Mouse (Mus musculus) midbrain, embryonic 11.5 days (tissue): Measurements from ENCODE around the gene Dad1. TPM values are rescaled to one million over a fixed set of nuclear protein-coding genes. Genes with fewer than 3 reads are reported as not detected.

Experiments used
- ATAC-seq: fragments of 200-750 bp; cut with Nextera tagmentation; 2 replicates; pipeline ENCODE4 v1.8.0; 2017; ENCODE audit warnings: moderate TSS enrichment, moderate library complexity; ENCODE audit not compliant: low FRiP score
- DNase-seq: peaks from one replicate; pipeline ENCODE4 v3.0.0; 2015; ENCODE audit warnings: low spot score; ENCODE audit errors: missing footprints
- H3K27ac ChIP-seq: fragments of 300-500 bp; sonication (generic); 2 replicates; pipeline ENCODE4 v1.5.1; 2014; ENCODE audit warnings: low read depth, low read length
- H3K27me3 ChIP-seq: fragments of 300-500 bp; sonication (generic); 2 replicates; pipeline ENCODE4 v1.6.1; 2014; ENCODE audit warnings: mild to moderate bottlenecking, low read length, moderate library complexity, mixed read lengths; ENCODE audit not compliant: control insufficient read depth, insufficient read depth
- H3K36me3 ChIP-seq: fragments of 300-500 bp; sonication (generic); 2 replicates; pipeline ENCODE4 v1.6.1; 2014; ENCODE audit warnings: mild to moderate bottlenecking, low read length, moderate library complexity, mixed read lengths; ENCODE audit not compliant: control insufficient read depth, insufficient read depth
- H3K4me1 ChIP-seq: fragments of 300-500 bp; sonication (generic); 2 replicates; pipeline ENCODE4 v1.6.1; 2014; ENCODE audit warnings: low read length; ENCODE audit not compliant: control insufficient read depth, insufficient read depth
- H3K4me2 ChIP-seq: fragments of 300-500 bp; sonication (generic); 2 replicates; pipeline ENCODE4 v1.6.1; 2014; ENCODE audit warnings: mild to moderate bottlenecking, moderate library complexity
- H3K4me3 ChIP-seq: fragments of 300-500 bp; sonication (generic); 2 replicates; pipeline ENCODE4 v1.5.1; 2014; ENCODE audit warnings: low read depth, low read length
- H3K9ac ChIP-seq: fragments of 300-500 bp; sonication (generic); 2 replicates; pipeline ENCODE4 v1.6.1; 2014; ENCODE audit warnings: low read length
- H3K9me3 ChIP-seq: fragments of 300-500 bp; sonication (generic); 2 replicates; pipeline ENCODE4 v1.6.1; 2016; ENCODE audit warnings: low read length; ENCODE audit not compliant: control insufficient read depth
- WGBS: fragments of 180-500 bp; shearing (Covaris S2); extraction: QIAGEN DNeasy Blood & Tissue Kit; methylation state at CpG from one replicate; pipeline ENCODE4 v1.1.7; 2014; 5-methylcytosine and 5-hydroxymethylcytosine counted together
- polyA plus RNA-seq: library from polyadenylated mRNA; unstranded; fragments of >200 nt; fragmentation: Nextera tagmentation; extraction: Ambion mirVana; gene quantifications from 2 replicates; pipeline ENCODE4 v1.2.1, GENCODE M21; 2014

Gene Dad1
- polyA plus RNA-seq, 1 experiment from 2014 or later = 237 TPM

DNA sequence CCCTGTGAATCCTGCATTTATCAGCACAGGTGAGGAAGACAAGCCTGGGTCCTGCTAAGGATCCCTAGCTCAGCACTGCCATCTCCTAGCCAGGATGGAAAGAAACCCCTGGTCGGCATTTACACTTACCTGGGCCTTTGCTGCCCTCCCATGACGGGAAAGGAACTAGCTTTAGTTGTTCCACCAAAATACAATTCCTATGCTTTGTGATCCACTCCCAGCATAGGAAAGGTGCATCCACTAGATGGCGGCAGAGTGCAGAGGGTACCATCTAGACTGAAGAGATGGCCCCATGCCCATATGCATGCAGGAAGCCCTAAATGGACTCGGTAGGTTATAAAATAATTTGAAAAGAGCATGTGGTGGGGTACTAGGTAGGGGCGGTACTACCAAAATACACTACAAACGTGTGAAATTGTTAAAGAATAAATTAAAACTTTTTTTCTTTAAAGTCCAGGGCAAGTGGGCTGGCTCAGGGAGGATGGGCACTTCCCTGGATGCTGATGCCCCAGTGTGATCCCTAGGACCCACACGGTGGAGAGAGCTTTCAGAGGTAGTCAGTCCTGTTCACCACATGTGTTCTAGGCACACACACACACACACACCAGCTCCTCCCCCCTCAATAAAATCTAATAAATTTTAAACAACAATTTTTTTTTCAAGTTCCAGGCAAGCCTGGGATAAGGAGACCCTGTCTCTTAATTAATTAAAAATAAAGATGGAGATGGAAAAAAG lies 14.7 kb downstream of the Dad1 start:
- Histone ChIP-seq H3K4me1 (peaks cover 4% of the 10 kb centered on the region), H3K9ac (no peak overlapping the region), H3K4me2 (no peak overlapping the region), H3K36me3 (peaks cover 16% of the 10 kb centered on the region), H3K27me3 (no peaks in the 10 kb centered on the region), H3K4me3 (no peak overlapping the region), H3K9me3 (no peaks in the 10 kb centered on the region), H3K27ac (no peak overlapping the region)
- ATAC-seq (peak; percentile 71), DNase-seq (peak; percentile 96)
- WGBS = 22% methylated on average over 7 of the region's 7 CpGs

DNA sequence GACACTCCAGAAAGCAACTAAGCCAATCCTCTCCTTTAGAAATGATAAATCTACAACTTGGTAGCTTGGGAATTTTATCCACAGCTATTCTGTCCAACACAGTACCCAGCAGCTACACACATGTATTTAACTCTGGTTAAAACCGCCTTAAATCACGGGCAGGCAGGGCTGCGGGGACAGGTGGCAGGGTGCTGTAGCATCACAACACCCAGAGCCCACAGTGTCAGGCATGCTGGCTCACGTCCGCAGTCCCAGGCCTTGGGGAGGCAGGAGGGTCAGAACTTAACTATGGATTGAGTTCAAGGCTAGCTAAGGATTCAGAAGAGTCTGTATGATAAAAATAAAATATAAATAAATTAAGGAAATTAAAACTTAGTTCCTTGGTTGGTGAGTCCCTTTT lies 17.0 kb downstream of the Dad1 start:
- ATAC-seq (no peak), DNase-seq (peak; percentile 47)
- Histone ChIP-seq H3K4me3 (no peak overlapping the region), H3K4me1 (peaks cover 2% of the 10 kb centered on the region; the same call in 1 of the 2 replicates), H3K27me3 (no peaks in the 10 kb centered on the region), H3K4me2 (no peak overlapping the region), H3K9ac (no peak overlapping the region), H3K9me3 (no peaks in the 10 kb centered on the region), H3K36me3 (peaks cover 9% of the 10 kb centered on the region), H3K27ac (no peak overlapping the region)
- 90% methylated on average over 5 of the region's 5 CpGs for WGBS

DNA sequence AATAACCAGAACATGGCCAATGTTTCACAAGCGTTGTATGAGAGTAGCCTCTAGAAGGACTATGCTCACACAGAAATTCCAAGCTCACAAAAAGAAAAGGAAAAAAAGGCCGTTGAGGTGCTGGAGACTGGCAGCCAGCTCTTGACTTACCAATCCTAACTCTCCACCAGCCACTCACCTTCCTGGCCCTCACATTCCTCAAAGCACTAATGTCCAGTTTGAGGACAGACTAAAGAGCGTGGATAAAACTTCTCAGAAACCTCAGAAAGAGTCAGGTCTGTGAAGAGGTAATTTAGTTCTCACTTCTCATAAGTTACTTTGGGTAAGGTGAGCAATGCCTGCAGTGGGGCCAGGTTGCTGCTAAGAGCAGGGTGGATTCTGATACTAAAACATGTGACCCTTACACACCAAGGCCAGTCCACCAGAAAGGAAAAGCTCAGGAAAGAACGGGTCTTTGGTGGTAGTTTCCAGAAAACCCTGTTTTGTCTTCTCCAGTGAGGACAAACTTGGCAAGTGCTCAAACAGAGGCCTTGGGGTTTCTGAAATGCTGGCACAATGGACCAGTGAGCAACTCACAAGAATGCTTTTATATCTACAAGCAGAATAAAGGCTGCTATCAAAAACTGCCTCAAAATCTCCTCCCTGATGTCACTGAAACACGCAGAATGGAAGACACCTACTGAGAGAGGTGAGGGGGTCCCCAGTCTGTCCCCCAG lies 17.9 kb downstream of the Dad1 start:
- no peak for DNase-seq
- H3K36me3 ChIP-seq = peaks cover under 1% of the 10 kb centered on the region; the same call in 1 of the 2 replicates
- no peak overlapping the region for H3K9ac ChIP-seq
- 90% methylated on average over 5 of the region's 5 CpGs for WGBS
- H3K27me3 ChIP-seq = no peaks in the 10 kb centered on the region
- H3K4me1 ChIP-seq = peaks cover 2% of the 10 kb centered on the region; the same call in 1 of the 2 replicates
- no peak overlapping the region for H3K27ac ChIP-seq
- H3K4me3 ChIP-seq = no peak overlapping the region
- H3K9me3 ChIP-seq = no peaks in the 10 kb centered on the region
- ATAC-seq = no peak
- no peak overlapping the region for H3K4me2 ChIP-seq

DNA sequence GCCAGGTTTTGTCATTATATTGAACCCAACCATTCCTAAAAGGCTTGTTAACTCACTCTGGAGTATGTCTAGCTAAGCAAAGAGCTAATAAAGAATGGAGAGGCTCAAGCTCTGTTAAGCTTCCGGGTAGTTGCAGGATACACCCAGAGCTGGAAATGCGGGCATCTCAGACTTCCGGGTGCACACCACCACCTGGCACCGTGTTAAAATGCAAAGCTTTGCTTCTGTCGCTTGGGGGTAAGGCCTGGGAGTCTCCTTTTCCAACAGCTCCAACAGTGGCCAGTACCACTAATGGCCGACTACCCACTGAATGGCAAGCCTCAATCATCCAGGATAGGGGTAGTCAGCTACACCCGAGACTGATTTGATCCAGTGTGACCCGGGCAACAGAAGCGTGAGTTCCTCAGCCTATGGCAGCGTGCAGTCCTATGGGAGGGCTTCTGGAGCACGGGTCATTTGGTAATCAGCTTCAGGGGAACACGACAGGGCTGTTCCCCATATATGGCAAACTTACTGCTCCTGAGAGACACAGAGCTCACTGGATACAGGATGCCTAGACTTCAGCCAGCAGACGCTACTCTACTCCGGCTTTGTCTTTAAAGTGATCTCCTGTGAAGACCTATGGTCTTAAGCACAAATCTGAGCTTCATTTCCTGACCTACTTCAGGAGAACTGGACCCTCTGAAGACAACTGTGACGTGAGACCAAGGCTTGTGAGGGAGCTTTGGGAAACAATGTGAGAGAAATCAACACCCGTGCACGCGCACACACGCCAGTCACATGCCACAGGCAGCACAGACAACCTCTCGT lies 19.5 kb downstream of the Dad1 start:
- Histone ChIP-seq H3K4me1 (peaks cover 4% of the 10 kb centered on the region; the same call in 1 of the 2 replicates), H3K4me3 (no peak overlapping the region), H3K9me3 (no peaks in the 10 kb centered on the region), H3K36me3 (no peaks in the 10 kb centered on the region), H3K9ac (no peak overlapping the region), H3K27me3 (no peaks in the 10 kb centered on the region), H3K27ac (no peak overlapping the region), H3K4me2 (no peak overlapping the region)
- DNase-seq (no peak), ATAC-seq (no peak)
- 79% methylated on average over 20 of the region's 20 CpGs for WGBS

DNA sequence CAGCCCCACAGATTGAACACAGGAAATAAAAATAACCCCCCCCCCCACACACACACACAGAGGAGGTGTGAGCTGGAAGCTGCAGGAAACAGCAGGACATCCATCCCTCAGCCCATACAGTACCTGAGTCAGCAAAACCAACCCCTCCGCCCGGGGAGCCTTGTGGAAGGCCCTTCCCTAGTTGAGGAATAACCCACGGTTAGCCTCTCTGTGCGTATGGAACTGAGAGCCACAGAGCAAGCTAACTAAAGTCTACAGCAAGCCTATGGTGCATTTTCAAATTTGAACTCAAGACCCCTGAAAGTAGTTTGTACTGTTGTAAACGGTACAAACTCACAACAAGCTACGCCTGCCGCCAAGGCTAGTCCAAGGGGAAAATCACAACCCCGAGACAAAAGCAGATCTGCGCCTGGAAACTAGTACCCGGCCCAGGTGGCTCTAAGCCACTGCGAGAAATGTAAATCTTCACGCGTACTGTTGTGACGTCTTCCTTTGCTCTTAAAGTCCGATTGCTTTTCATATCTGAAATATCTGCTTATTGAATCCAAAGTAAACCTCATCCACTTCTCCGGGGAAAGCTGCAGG lies 20.3 kb downstream of the Dad1 start:
- Histone ChIP-seq H3K9me3 (no peaks in the 10 kb centered on the region), H3K27ac (no peak overlapping the region), H3K4me1 (peaks cover 11% of the 10 kb centered on the region), H3K9ac (no peak overlapping the region), H3K36me3 (no peaks in the 10 kb centered on the region), H3K4me2 (no peak overlapping the region), H3K4me3 (no peak overlapping the region), H3K27me3 (no peaks in the 10 kb centered on the region)
- WGBS = 78% methylated on average over 16 of the region's 16 CpGs
- DNase-seq (no peak), ATAC-seq (no peak)

DNA sequence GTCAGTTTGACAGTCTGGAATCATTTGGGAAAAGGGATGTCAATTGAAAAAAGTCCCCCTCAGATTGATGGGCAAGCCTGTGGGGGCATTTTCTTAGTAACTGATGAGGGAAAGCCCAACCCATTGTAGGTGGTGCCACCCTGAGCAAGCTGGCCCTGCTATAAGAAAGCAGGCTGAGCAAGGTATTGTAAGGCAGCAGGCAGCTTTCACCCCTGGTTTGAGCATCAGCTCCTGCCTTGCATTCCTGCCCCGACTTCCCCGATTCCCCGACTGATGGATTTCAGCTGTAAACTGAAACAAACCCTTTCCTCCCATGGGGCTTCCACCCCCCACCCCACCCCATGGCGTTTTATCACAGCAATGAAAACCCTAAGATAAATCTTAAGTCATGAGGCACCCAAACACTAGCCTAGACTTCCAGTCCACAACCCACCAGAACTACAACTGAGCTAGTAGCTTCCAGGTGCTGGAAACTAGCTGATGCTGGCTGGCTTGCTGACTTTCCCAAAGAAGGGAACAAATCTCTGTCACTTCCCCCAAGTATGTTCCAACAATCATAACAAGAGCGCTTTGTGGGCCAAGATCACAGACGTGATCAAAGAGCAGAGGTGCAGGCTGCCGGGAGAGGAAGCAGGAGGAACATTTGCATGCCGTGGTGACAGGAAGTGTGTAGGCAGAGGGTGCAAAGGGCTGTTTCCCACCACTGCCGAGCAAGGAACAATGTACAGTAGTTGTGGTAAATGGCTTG lies 20.9 kb downstream of the Dad1 start:
- Histone ChIP-seq H3K27ac (no peak overlapping the region), H3K9ac (no peak overlapping the region), H3K4me3 (no peak overlapping the region), H3K36me3 (no peaks in the 10 kb centered on the region), H3K4me1 (peaks cover 18% of the 10 kb centered on the region), H3K4me2 (no peak overlapping the region), H3K27me3 (no peaks in the 10 kb centered on the region), H3K9me3 (no peaks in the 10 kb centered on the region)
- 67% methylated on average over 9 of the region's 9 CpGs for WGBS
- ATAC-seq (no peak), DNase-seq (no peak)

DNA sequence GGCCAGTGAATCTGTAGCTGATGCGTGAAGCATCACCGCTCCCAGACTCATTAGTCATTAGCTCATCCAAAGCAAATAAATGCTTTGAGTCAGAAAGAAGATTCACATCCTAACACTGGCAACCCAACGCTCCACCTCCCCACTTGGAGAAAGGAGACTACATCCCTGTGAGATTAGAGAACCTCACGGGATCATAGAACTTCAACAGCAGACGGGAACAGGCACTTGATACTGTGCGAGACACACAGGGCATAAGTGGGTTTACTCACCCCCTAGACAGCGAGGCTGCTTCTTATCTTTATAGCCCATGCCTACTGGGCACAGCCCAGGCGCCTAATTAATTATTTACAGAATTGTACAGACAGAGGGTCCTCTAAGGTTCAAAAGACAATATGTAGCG lies 21.8 kb downstream of the Dad1 start:
- no peak for DNase-seq
- H3K9me3 ChIP-seq = no peaks in the 10 kb centered on the region
- H3K27ac ChIP-seq = no peak overlapping the region
- H3K4me1 ChIP-seq = peaks cover 18% of the 10 kb centered on the region
- 87% methylated on average over 9 of the region's 9 CpGs for WGBS
- H3K4me2 ChIP-seq = no peak overlapping the region
- H3K36me3 ChIP-seq = no peaks in the 10 kb centered on the region
- no peak for ATAC-seq
- no peaks in the 10 kb centered on the region for H3K27me3 ChIP-seq
- H3K9ac ChIP-seq = peak overlapping the region; percentile 24; the same call in 1 of the 2 replicates
- H3K4me3 ChIP-seq = no peak overlapping the region

DNA sequence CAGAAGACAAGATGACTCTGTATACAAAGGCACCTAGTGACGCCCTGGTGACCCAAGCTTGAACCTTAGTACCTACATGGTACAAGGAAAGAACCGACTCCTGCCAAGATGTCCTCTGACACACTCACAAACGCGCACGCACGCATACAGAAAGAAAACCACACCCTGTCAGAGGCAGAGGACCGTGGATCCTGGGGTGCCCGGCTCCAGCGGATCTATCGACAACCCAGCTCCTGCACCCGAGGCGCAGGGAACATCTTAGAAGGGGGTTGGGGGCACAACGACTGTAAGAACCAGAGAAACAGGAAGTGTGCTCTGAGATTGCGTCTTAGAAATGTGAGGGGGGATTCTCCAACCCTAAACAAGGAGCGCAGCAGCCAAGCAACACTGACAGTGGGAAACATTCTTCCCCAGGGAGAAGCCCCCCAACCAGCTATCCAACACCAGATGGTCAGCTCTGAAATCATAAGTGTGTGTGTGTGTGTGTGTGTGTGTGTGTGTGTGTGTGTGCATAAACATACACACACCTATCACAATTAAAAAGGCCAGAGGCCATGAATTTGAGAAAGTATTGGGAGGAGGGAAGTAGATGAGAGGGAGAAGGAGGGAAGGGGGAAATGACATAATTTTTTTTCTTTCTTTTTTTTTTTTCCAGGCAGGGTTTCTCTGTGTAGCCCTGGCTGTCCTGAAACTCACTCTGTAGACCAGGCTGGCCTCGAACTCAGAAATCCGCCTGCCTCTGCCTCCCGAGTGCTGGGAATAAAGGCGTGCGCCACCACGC lies 22.5 kb downstream of the Dad1 start:
- peaks cover 18% of the 10 kb centered on the region for H3K4me1 ChIP-seq
- 88% methylated on average over 21 of the region's 21 CpGs for WGBS
- H3K27ac ChIP-seq = no peak overlapping the region
- no peaks in the 10 kb centered on the region for H3K9me3 ChIP-seq
- no peak overlapping the region for H3K4me2 ChIP-seq
- no peaks in the 10 kb centered on the region for H3K27me3 ChIP-seq
- no peak overlapping the region for H3K9ac ChIP-seq
- H3K36me3 ChIP-seq = no peaks in the 10 kb centered on the region
- H3K4me3 ChIP-seq = no peak overlapping the region
- DNase-seq (no peak), ATAC-seq (no peak)
